Mouse (Mus musculus): ENCODE results near the gene Galntl6.

The Galntl6 gene

GRCm38 (mm10) chr8:58253620-58254019 lies 658.8 kb downstream of the Galntl6 start:
- DNase-seq, result no peak

GRCm38 (mm10) chr8:58244830-58245229 lies 667.6 kb downstream of the Galntl6 start:
- DNase-seq, result no peak

- no peak for DNase-seq
Measured at GRCm38 (mm10) chr8:58234220-58234619, 678.2 kb downstream of the Galntl6 start.

GRCm38 (mm10) chr8:58228725-58229124 lies 683.7 kb downstream of the Galntl6 start:
- DNase-seq, result no peak

- no peak for DNase-seq
Measured at GRCm38 (mm10) chr8:58217885-58218284, 694.6 kb downstream of the Galntl6 start.

GRCm38 (mm10) chr8:58189694-58190093 lies 722.7 kb downstream of the Galntl6 start:
- no peak for DNase-seq

GRCm38 (mm10) chr8:58146961-58147360 lies 765.5 kb downstream of the Galntl6 start:
- peak; percentile 4 to 41 for DNase-seq

- no peak for DNase-seq
Measured at GRCm38 (mm10) chr8:58086733-58087132, 825.7 kb downstream of the Galntl6 start.

GRCm38 (mm10) chr8:58084931-58085330 lies 827.5 kb downstream of the Galntl6 start:
- DNase-seq, result no peak

GRCm38 (mm10) chr8:58081715-58082114 lies 830.7 kb downstream of the Galntl6 start:
- DNase-seq, result no peak

GRCm38 (mm10) chr8:58074611-58075010 lies 837.8 kb downstream of the Galntl6 start:
- no peak for DNase-seq

GRCm38 (mm10) chr8:58073733-58074132 lies 838.7 kb downstream of the Galntl6 start:
- no peak for DNase-seq

- DNase-seq, result no peak
Measured at GRCm38 (mm10) chr8:58032271-58032670, 880.2 kb downstream of the Galntl6 start.

GRCm38 (mm10) chr8:58025558-58025957 lies 886.9 kb downstream of the Galntl6 start:
- DNase-seq, result no peak

GRCm38 (mm10) chr8:58025094-58025493 lies 887.3 kb downstream of the Galntl6 start:
- DNase-seq, result no peak

GRCm38 (mm10) chr8:58023426-58024176 lies 888.8 kb downstream of the Galntl6 start:
- no peak for DNase-seq

- no peak for DNase-seq
Measured at GRCm38 (mm10) chr8:57989428-57990171, 922.8 kb downstream of the Galntl6 start.

GRCm38 (mm10) chr8:57977372-57977771 lies 935.1 kb downstream of the Galntl6 start:
- no peak for DNase-seq

- no peak for DNase-seq
Measured at GRCm38 (mm10) chr8:57974093-57974492, 938.3 kb downstream of the Galntl6 start.

GRCm38 (mm10) chr8:57972832-57973231 lies 939.6 kb downstream of the Galntl6 start:
- no peak for DNase-seq

- DNase-seq, result peak in 1 of 2 experiments; percentile 7
Measured at GRCm38 (mm10) chr8:57966676-57967075, 945.8 kb downstream of the Galntl6 start.

GRCm38 (mm10) chr8:57965508-57965907 lies 946.9 kb downstream of the Galntl6 start:
- no peak for DNase-seq

GRCm38 (mm10) chr8:57962286-57963110 lies 949.9 kb downstream of the Galntl6 start:
- peak in 1 of 2 experiments; percentile 2 for DNase-seq
